Mouse (Mus musculus): ENCODE measurements around the gene Prcc.

GRCm38 (mm10) chr3:87893367-87893905, 8.0 kb upstream of the Prcc start:
- no peak for TF ChIP-seq CTCF (IDR thresholded peaks at IDR 0.05; ENCODE audit: low read depth)
- TF ChIP-seq EP300 (IDR thresholded peaks at IDR 0.05; ENCODE audit: low read depth) = no peak

All from liver, postnatal 0 days (tissue).